Comparison of ENCODE assay signal across 23 mouse cellular contexts in the genomic region with DNA sequence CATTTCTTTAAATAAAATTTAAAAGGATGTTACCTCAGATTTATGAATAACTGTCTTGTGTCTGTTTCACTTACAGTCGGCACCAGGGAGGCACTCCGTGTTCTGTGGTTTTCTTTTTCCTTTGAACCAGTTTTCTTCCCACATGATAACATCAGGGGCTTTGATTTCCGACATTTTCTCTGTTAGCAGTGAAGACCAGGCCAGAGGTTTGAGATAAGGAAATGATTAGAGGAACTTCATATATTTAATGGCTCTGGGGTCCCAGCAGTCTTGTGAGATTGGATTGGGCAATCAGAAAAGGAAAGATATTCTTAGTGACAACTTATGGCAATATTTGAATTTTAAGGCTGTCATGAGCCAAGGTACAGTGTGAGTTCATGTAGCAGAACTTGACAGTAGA. TPM values are rescaled to one million over a fixed set of nuclear protein-coding genes. Genes with fewer than 3 reads are reported as not detected.
A peak's percentile ranks its signal among the peaks of the same experiment; 100 is the strongest.
DNase-seq lines count a peak whose midpoint lies in the region; ATAC-seq and TF ChIP-seq lines count a peak whose summit lies in the region.
"Had no signal": no experiment of that assay in that cellular context is flagged by ENCODE, and none has a peak within 500 bp of the region (broad histone marks: within the 10 kb centered on the region; RNA-seq: fewer than 3 reads in every experiment).

No protein-coding gene starts in this region.

- TF ChIP-seq CTCF in layer of hippocampus, adult 2 months (conservative IDR thresholded peaks at IDR 0.05), result no peak

- H3K4me1 ChIP-seq in hindbrain, embryonic 11.5 days (replicated peaks; ENCODE audit: control insufficient read depth, insufficient read depth, low read length), result no peaks in the 10 kb centered on the region
- H3K4me1 ChIP-seq: embryonic facial prominence, embryonic 10.5 days; embryonic facial prominence, embryonic 12.5 days; forebrain, embryonic 13.5 days; forebrain, embryonic 15.5 days had no signal

- no peaks in the 10 kb centered on the region for H3K36me3 ChIP-seq in hindbrain, embryonic 11.5 days (ENCODE audit: control insufficient read depth, insufficient read depth, low read length)
- H3K36me3 ChIP-seq: embryonic facial prominence, embryonic 10.5 days; embryonic facial prominence, embryonic 12.5 days; forebrain, embryonic 15.5 days had no signal

- DNase-seq in CD4-positive helper T cell, adult 2 months (ENCODE audit: low read depth, low spot score), result peak; percentile 14
- no peak for DNase-seq in layer of hippocampus, adult 2 months (ENCODE audit: low spot score in 2 of 2)
- DNase-seq in hindbrain, embryonic 11.5 days (ENCODE audit: low spot score), result no peak
- DNase-seq in thymus, postnatal 4 days, result no peak
- no peak for DNase-seq in kidney, adult 9 months
- DNase-seq: adrenal gland, adult 8-10 months; adrenal gland, postnatal 14 days; adrenal gland, postnatal 36 days; B cell, adult 2 months; cerebellum, adult 11-12 months; cerebellum, adult 2 months; cerebellum, adult 9-10 months; cerebellum, postnatal 14 days; cerebellum, postnatal 36 days; forebrain, postnatal 0 days had no signal

- H3K27ac ChIP-seq in layer of hippocampus, adult 2 months, result no peak overlapping the region
- no peak overlapping the region for H3K27ac ChIP-seq in hindbrain, embryonic 11.5 days (ENCODE audit: low read depth, low read length)
- H3K27ac ChIP-seq: embryonic facial prominence, embryonic 10.5 days; embryonic facial prominence, embryonic 12.5 days; forebrain, embryonic 13.5 days; forebrain, embryonic 15.5 days had no signal

- no peak overlapping the region for H3K4me2 ChIP-seq in hindbrain, embryonic 11.5 days (replicated peaks; ENCODE audit: low read depth, low read length)
- H3K4me2 ChIP-seq: embryonic facial prominence, embryonic 12.5 days; forebrain, embryonic 13.5 days; forebrain, embryonic 15.5 days had no signal

- WGBS in hindbrain, embryonic 11.5 days, result 89% methylated on average over 3 of the region's 3 CpGs

- ATAC-seq in common myeloid progenitor, adult 5-6 weeks (replicated peaks; ENCODE audit: low read depth, poor library complexity, severe bottlenecking), result peak; percentile 77
- peak; percentile 37 to 42; a peak in 3 of 4 replicates for ATAC-seq in hematopoietic stem cell, adult 5-6 weeks (replicated peaks in 1 of 2; ENCODE audit: insufficient read depth in 1 of 2, low FRiP score in 2 of 2, low TSS enrichment in 1 of 2, low read depth in 1 of 2, poor library complexity in 2 of 2, severe bottlenecking in 2 of 2)
- ATAC-seq in hindbrain, embryonic 11.5 days (ENCODE audit: low FRiP score), result no peak
- ATAC-seq: activated CD4-positive, CD25-positive, alpha-beta regulatory T cell, adult 4 months; forebrain, embryonic 13.5 days; forebrain, embryonic 15.5 days; forebrain, postnatal 0 days; Patski had no signal

- no peak overlapping the region for H3K9ac ChIP-seq in hindbrain, embryonic 11.5 days (ENCODE audit: low read depth, low read length)
- H3K9ac ChIP-seq: embryonic facial prominence, embryonic 12.5 days; forebrain, embryonic 13.5 days; forebrain, embryonic 15.5 days; forebrain, postnatal 0 days had no signal

- H3K4me3 ChIP-seq in layer of hippocampus, adult 2 months, result no peak overlapping the region
- H3K4me3 ChIP-seq in hindbrain, embryonic 11.5 days (ENCODE audit: low read depth, low read length), result no peak overlapping the region
- H3K4me3 ChIP-seq: embryonic facial prominence, embryonic 10.5 days; embryonic facial prominence, embryonic 12.5 days; forebrain, embryonic 13.5 days; forebrain, embryonic 15.5 days had no signal

- H3K27me3 ChIP-seq in hindbrain, embryonic 11.5 days (ENCODE audit: control insufficient read depth, insufficient read depth, low read length), result no peaks in the 10 kb centered on the region
- H3K27me3 ChIP-seq: embryonic facial prominence, embryonic 12.5 days; forebrain, embryonic 13.5 days; forebrain, embryonic 15.5 days had no signal

- no peaks in the 10 kb centered on the region for H3K9me3 ChIP-seq in hindbrain, embryonic 11.5 days (ENCODE audit: control insufficient read depth, low read length)
- H3K9me3 ChIP-seq: embryonic facial prominence, embryonic 10.5 days; embryonic facial prominence, embryonic 12.5 days; forebrain, embryonic 13.5 days; forebrain, embryonic 15.5 days had no signal

RNA-seq across cellular contexts. Expression of gene Tab2, which starts 11.1 kb away (rescaled TPM):
- 89.2 and 103 TPM in 2 replicates for total RNA-seq in common myeloid progenitor, adult 5-6 weeks (2017)
- 99.1 and 121 TPM in 2 replicates for total RNA-seq in hematopoietic stem cell, adult 5-6 weeks (2017)
- 10 to 100 TPM; 57.3 to 58.0 TPM for total RNA-seq in layer of hippocampus, adult 2 months (2021)
- polyA plus RNA-seq in hindbrain, embryonic 11.5 days (2014; fragmentation: Nextera tagmentation; extraction: Ambion mirVana), result 25.9 and 29.6 TPM in 2 replicates
